ENCODE assay signal across 10 mouse cellular contexts in the genomic region with DNA sequence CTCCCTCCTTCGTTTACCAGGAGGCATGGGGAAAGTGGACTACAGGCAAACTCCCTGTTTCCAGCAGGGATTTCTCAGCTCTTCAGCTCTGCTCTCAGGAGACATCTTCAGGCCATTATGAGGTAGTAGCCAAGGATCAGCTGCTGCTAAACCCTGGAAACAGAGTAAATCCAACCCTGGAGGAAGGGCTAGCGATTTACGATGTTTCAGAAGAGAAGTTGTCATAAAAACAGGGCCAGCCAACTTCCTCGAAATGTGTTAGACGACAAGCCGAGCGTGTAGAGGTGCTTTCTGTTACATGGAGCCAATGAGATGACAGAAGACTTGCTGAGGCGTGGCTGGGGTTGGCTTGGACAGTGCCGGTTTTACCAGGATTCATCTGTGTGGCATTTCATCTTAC. TPM values are rescaled to one million over a fixed set of nuclear protein-coding genes. Genes with fewer than 3 reads are reported as not detected.
DNase-seq lines count a peak whose midpoint lies in the region; ATAC-seq and TF ChIP-seq lines count a peak whose summit lies in the region.
"Had no signal": no experiment of that assay in that cellular context is flagged by ENCODE, and none has a peak within 500 bp of the region (broad histone marks: within the 10 kb centered on the region; RNA-seq: fewer than 3 reads in every experiment).

No protein-coding gene starts in this region.

- no peaks in the 10 kb centered on the region for H3K9me3 ChIP-seq in hindbrain, postnatal 0 days (ENCODE audit: low read length)
- H3K9me3 ChIP-seq in hindbrain, embryonic 13.5 days = no peaks in the 10 kb centered on the region
- H3K9me3 ChIP-seq in kidney, embryonic 14.5 days (ENCODE audit: control insufficient read depth, low read length) = no peaks in the 10 kb centered on the region
- H3K9me3 ChIP-seq: midbrain, embryonic 12.5 days had no signal

- no peak for ATAC-seq in hindbrain, postnatal 0 days
- no peak for ATAC-seq in hindbrain, embryonic 13.5 days (ENCODE audit: low FRiP score)
- peak; percentile 69 for ATAC-seq in Patski
- 0 out of 2 replicates have a peak, but pooled peaks have one; percentile 9 for ATAC-seq in kidney, embryonic 14.5 days (ENCODE audit: low FRiP score, low TSS enrichment)
- ATAC-seq in megakaryocyte, adult 5-6 weeks (ENCODE audit: poor library complexity, severe bottlenecking) = peak; percentile 95
- no peak for ATAC-seq in erythroblast, adult 5-6 weeks (replicated peaks; ENCODE audit: low FRiP score, poor library complexity, severe bottlenecking)

- POLR2A ChIA-PET in Patski (lab: Charles Lee) = interaction anchor here (0.8 kb wide), 1 partner anchor 16 kb away, joined by 3 read pairs; no protein-coding TSS in a partner anchor

- no peak overlapping the region for H3K9ac ChIP-seq in hindbrain, postnatal 0 days (replicated peaks; ENCODE audit: low read length)
- no peak overlapping the region for H3K9ac ChIP-seq in hindbrain, embryonic 13.5 days
- H3K9ac ChIP-seq in kidney, embryonic 14.5 days (ENCODE audit: low read depth, low read length) = no peak overlapping the region
- H3K9ac ChIP-seq: midbrain, embryonic 12.5 days had no signal

- in situ Hi-C loops in Patski (cut with MboI; ENCODE audit: low pct_unique_long_range_greater_than_20kb) = loop anchor here (25.0 kb wide), 1 partner anchor 600 kb away; no protein-coding TSS in a partner anchor

- CTCF ChIA-PET in Patski (lab: Charles Lee) = interaction anchor here (0.6 to 2.1 kb wide), 4 partner anchors 23 to 161 kb away, joined by 3 to 8 read pairs (median 3); no protein-coding TSS in a partner anchor

- WGBS in hindbrain, postnatal 0 days = 70% methylated on average over 9 of the region's 9 CpGs
- WGBS in hindbrain, embryonic 13.5 days = 62% methylated on average over 9 of the region's 9 CpGs
- 23% methylated on average over 9 of the region's 9 CpGs for WGBS in kidney, embryonic 14.5 days

- TF ChIP-seq CTCF in hindbrain, postnatal 0 days (IDR thresholded peaks at IDR 0.05; ENCODE audit: low read depth) = peak; percentile 59
- peak; percentile 59 for TF ChIP-seq CTCF in Patski (IDR thresholded peaks at IDR 0.05)

- no peaks in the 10 kb centered on the region for H3K27me3 ChIP-seq in hindbrain, postnatal 0 days (ENCODE audit: insufficient read depth, low read length)
- H3K27me3 ChIP-seq in hindbrain, embryonic 13.5 days = peaks cover 8% of the 10 kb centered on the region
- H3K27me3 ChIP-seq in Patski = peaks cover 6% of the 10 kb centered on the region
- no peaks in the 10 kb centered on the region for H3K27me3 ChIP-seq in kidney, embryonic 14.5 days (ENCODE audit: control insufficient read depth, insufficient read depth, low read length)

- no peaks in the 10 kb centered on the region for H3K36me3 ChIP-seq in hindbrain, postnatal 0 days (ENCODE audit: insufficient read depth, low read length)
- no peaks in the 10 kb centered on the region for H3K36me3 ChIP-seq in hindbrain, embryonic 13.5 days
- no peaks in the 10 kb centered on the region for H3K36me3 ChIP-seq in kidney, embryonic 14.5 days (ENCODE audit: control insufficient read depth, insufficient read depth, low read length)
- H3K36me3 ChIP-seq: midbrain, embryonic 12.5 days had no signal

- H3K4me1 ChIP-seq in hindbrain, postnatal 0 days (ENCODE audit: insufficient read depth, low read length) = no peaks in the 10 kb centered on the region
- no peaks in the 10 kb centered on the region for H3K4me1 ChIP-seq in hindbrain, embryonic 13.5 days (replicated peaks)
- peaks cover 32% of the 10 kb centered on the region for H3K4me1 ChIP-seq in kidney, embryonic 14.5 days (ENCODE audit: control insufficient read depth, insufficient read depth, low read length)
- H3K4me1 ChIP-seq: midbrain, embryonic 12.5 days had no signal

- DNase-seq in hindbrain, postnatal 0 days (ENCODE audit: low spot score) = peak; percentile 39
- peak; percentile 46 for DNase-seq in Patski (ENCODE audit: low read depth, low spot score)
- no peak for DNase-seq in testis, postnatal 10 days (ENCODE audit: low spot score)
- DNase-seq in adrenal gland, postnatal 10 days = no peak

- H3K4me3 ChIP-seq in hindbrain, postnatal 0 days (ENCODE audit: low read length) = no peak overlapping the region
- H3K4me3 ChIP-seq in hindbrain, embryonic 13.5 days = no peak overlapping the region
- no peak overlapping the region for H3K4me3 ChIP-seq in kidney, embryonic 14.5 days (ENCODE audit: low read length)
- H3K4me3 ChIP-seq: erythroblast, embryonic 14.5 days; midbrain, embryonic 12.5 days had no signal

- no peak overlapping the region for H3K27ac ChIP-seq in hindbrain, postnatal 0 days
- H3K27ac ChIP-seq in hindbrain, embryonic 13.5 days = no peak overlapping the region
- no peak overlapping the region for H3K27ac ChIP-seq in kidney, embryonic 14.5 days (ENCODE audit: low read depth, low read length)
- H3K27ac ChIP-seq: midbrain, embryonic 12.5 days had no signal

- no peak overlapping the region for H3K4me2 ChIP-seq in hindbrain, postnatal 0 days (ENCODE audit: low read depth, low read length)
- H3K4me2 ChIP-seq in hindbrain, embryonic 13.5 days = no peak overlapping the region
- peak overlapping the region; percentile 10; the same call in 1 of the 2 replicates for H3K4me2 ChIP-seq in kidney, embryonic 14.5 days (replicated peaks; ENCODE audit: low read depth, low read length)
- H3K4me2 ChIP-seq: midbrain, embryonic 12.5 days had no signal

RNA-seq across cellular contexts. Expression of a gene that starts 19.7 kb away (rescaled TPM):
- total RNA-seq in hindbrain, postnatal 0 days (2014; rRNA removed) = 6.9 and 10.8 TPM in 2 replicates
- polyA plus RNA-seq in hindbrain, postnatal 0 days (2015; fragmentation: Nextera tagmentation; extraction: Ambion mirVana) = 5.6 and 6.7 TPM in 2 replicates
- polyA plus RNA-seq in hindbrain, embryonic 13.5 days (2015; fragmentation: Nextera tagmentation; extraction: Ambion mirVana) = 8.7 and 9.3 TPM in 2 replicates
- polyA plus RNA-seq in Patski (2021) = 1.4 TPM
- 24.0 and 27.3 TPM in 2 replicates for polyA plus RNA-seq in kidney, embryonic 14.5 days (2014; fragmentation: Nextera tagmentation; extraction: Ambion mirVana)
- 89.0 and 92.7 TPM in 2 replicates for total RNA-seq in megakaryocyte, adult 5-6 weeks (2015)
- 95.8 and 106 TPM in 2 replicates for total RNA-seq in megakaryocyte, adult 5-6 weeks (2017)
- 27.3 and 30.5 TPM in 2 replicates for total RNA-seq in erythroblast, adult 5-6 weeks (2015; ENCODE audit: low replicate concordance)
- total RNA-seq in erythroblast, adult 5-6 weeks (2017; ENCODE audit: low replicate concordance) = 21.7 and 26.2 TPM in 2 replicates
- 10 to 100 TPM; 37.9 to 41.2 TPM for total RNA-seq in adrenal gland, postnatal 10 days (2021)

Comparison
In these comparisons a context has a peak if more than half of its experiments do, and no peak if none do; other contexts are left out.
1. ATAC-seq: peak in Patski (single experiment), kidney, embryonic 14.5 days (single experiment) and megakaryocyte, adult 5-6 weeks (single experiment); none in hindbrain, postnatal 0 days (single experiment), hindbrain, embryonic 13.5 days (single experiment) and erythroblast, adult 5-6 weeks (single experiment).
2. DNase-seq: peak in hindbrain, postnatal 0 days (single experiment) and Patski (single experiment); none in testis, postnatal 10 days (single experiment) and adrenal gland, postnatal 10 days (single experiment).